Mouse (Mus musculus) CH12.LX (cell line): ENCODE data around the gene Itga9. TPM values are rescaled to one million over a fixed set of nuclear protein-coding genes. Genes with fewer than 3 reads are reported as not detected.

Experiments
- DNase-seq: peaks from one replicate; pipeline ENCODE4 v3.0.0-alpha.2; 2013; ENCODE audit errors: extremely low read depth
- H3K27ac ChIP-seq: 2 replicates; pipeline ENCODE4 v1.5.1; 2012; ENCODE audit warnings: low read depth, mild to moderate bottlenecking, control low read depth, moderate library complexity; ENCODE audit not compliant: insufficient read depth
- H3K27me3 ChIP-seq: replicated peaks from 2 replicates; pipeline ENCODE3; 2012; ENCODE audit warnings: inconsistent platforms
- H3K36me3 ChIP-seq, 2 experiments: replicated peaks in 1 of 2; 2 replicates each; pipeline versions ENCODE3 to v1.6.1; 2012; ENCODE audit warnings: inconsistent platforms in 1 of 2, low read length in 1 of 2, mild to moderate bottlenecking in 1 of 2, mixed read lengths in 1 of 2, moderate library complexity in 1 of 2; ENCODE audit not compliant: control insufficient read depth in 1 of 2, insufficient read depth in 1 of 2
- H3K4me1 ChIP-seq, 2 experiments: 2 replicates each; pipeline ENCODE4 v1.6.1; 2012; ENCODE audit warnings: inconsistent platforms in 1 of 2, moderate library complexity in 1 of 2; ENCODE audit not compliant: insufficient read depth in 2 of 2, control insufficient read depth in 1 of 2
- H3K4me2 ChIP-seq: 2 replicates; pipeline ENCODE4 v1.6.1; 2012; ENCODE audit warnings: low read depth, mild to moderate bottlenecking, control low read depth; ENCODE audit not compliant: poor library complexity, insufficient read depth, severe bottlenecking
- H3K4me3 ChIP-seq, 3 experiments: fragments of 150-350 bp in 1 of 3; sonication (generic) in 1 of 3; replicated peaks in 1 of 3; 2 replicates each; pipeline versions ENCODE3 to v1.5.1; 2011 to 2012; ENCODE audit warnings: low read depth in 2 of 3, low read length in 2 of 3, mild to moderate bottlenecking in 2 of 3, moderate library complexity in 2 of 3, control low read depth in 1 of 3, improper control_type of control experiment in 1 of 3, inconsistent platforms in 1 of 3, mixed read lengths in 1 of 3; ENCODE audit not compliant: poor library complexity in 1 of 3
- H3K79me2 ChIP-seq: replicated peaks from 2 replicates; pipeline ENCODE4 v1.6.1; 2012; ENCODE audit warnings: mild to moderate bottlenecking, moderate library complexity; ENCODE audit not compliant: control insufficient read depth, poor library complexity, insufficient read depth, severe bottlenecking; ENCODE audit errors: extremely low read depth
- H3K9ac ChIP-seq: 2 replicates; pipeline ENCODE4 v1.6.1; 2012; ENCODE audit warnings: low read depth, mild to moderate bottlenecking, control low read depth, moderate library complexity; ENCODE audit not compliant: insufficient read depth
- H3K9me3 ChIP-seq: replicated peaks from 2 replicates; pipeline ENCODE3; 2012; ENCODE audit warnings: low read length, inconsistent platforms, mixed read lengths
- CHD1 ChIP-seq: IDR thresholded peaks from 2 replicates; pipeline ENCODE4 v1.6.1; 2012; ENCODE audit warnings: low read depth, low read length, improper control_type of control experiment, inconsistent platforms
- CHD2 ChIP-seq: IDR thresholded peaks from 2 replicates; pipeline ENCODE4 v1.6.1; 2011; ENCODE audit warnings: low read length, improper control_type of control experiment
- CTCF ChIP-seq, 2 experiments: IDR thresholded peaks in 1 of 2; conservative IDR thresholded peaks in 1 of 2; 2 replicates each; pipeline ENCODE4 v1.5.1; 2011 to 2012; ENCODE audit warnings: low read depth in 2 of 2, low read length in 2 of 2, improper control_type of control experiment in 1 of 2, inconsistent platforms in 1 of 2, mild to moderate bottlenecking in 1 of 2, moderate library complexity in 1 of 2
- EP300 ChIP-seq: IDR thresholded peaks from 2 replicates; pipeline ENCODE4 v1.6.1; 2011; ENCODE audit warnings: low read length, improper control_type of control experiment
- GABPA ChIP-seq: IDR thresholded peaks from 2 replicates; pipeline ENCODE4 v1.6.1; 2012; ENCODE audit warnings: low read depth, low read length, improper control_type of control experiment, inconsistent platforms; ENCODE audit not compliant: insufficient replicate concordance
- HCFC1 ChIP-seq: IDR thresholded peaks from 2 replicates; pipeline ENCODE4 v1.6.1; 2012; ENCODE audit warnings: low read depth, mild to moderate bottlenecking, inconsistent platforms, low read length, improper control_type of control experiment
- JUN ChIP-seq: IDR thresholded peaks from 2 replicates; pipeline ENCODE4 v1.6.1; 2011; ENCODE audit warnings: low read depth, mild to moderate bottlenecking, low read length, improper control_type of control experiment, moderate library complexity; ENCODE audit not compliant: insufficient read depth
- JUND ChIP-seq: conservative IDR thresholded peaks from 2 replicates; pipeline ENCODE4 v1.6.1; 2011; ENCODE audit warnings: low read depth, low read length, improper control_type of control experiment
- MXI1 ChIP-seq: IDR thresholded peaks from 2 replicates; pipeline ENCODE4 v1.6.1; 2011; ENCODE audit warnings: mild to moderate bottlenecking, low read depth, low read length, improper control_type of control experiment
- NELFE ChIP-seq: IDR thresholded peaks from 2 replicates; pipeline ENCODE4 v1.6.1; 2011; ENCODE audit warnings: low read depth, low read length, improper control_type of control experiment
- PAX5 ChIP-seq: IDR thresholded peaks from 2 replicates; pipeline ENCODE4 v1.6.1; 2012; ENCODE audit warnings: low read length, inconsistent platforms, mixed read lengths
- POLR2A ChIP-seq: IDR thresholded peaks from 2 replicates; pipeline ENCODE4 v1.6.1; 2011; ENCODE audit warnings: low read depth, mild to moderate bottlenecking, improper control_type of control experiment, low read length
- POLR2AphosphoS2 ChIP-seq: IDR thresholded peaks from 2 replicates; pipeline ENCODE4 v1.6.1; 2011; ENCODE audit warnings: low read depth, low read length, improper control_type of control experiment
- RCOR1 ChIP-seq: conservative IDR thresholded peaks from 2 replicates; pipeline ENCODE4 v1.6.1; 2012; ENCODE audit warnings: low read depth, mild to moderate bottlenecking, inconsistent platforms, low read length, improper control_type of control experiment
- SMC3 ChIP-seq: IDR thresholded peaks from 2 replicates; pipeline ENCODE4 v1.6.1; 2011; ENCODE audit warnings: low read depth, low read length, improper control_type of control experiment
- TBP ChIP-seq: conservative IDR thresholded peaks from 2 replicates; pipeline ENCODE4 v1.6.1; 2011; ENCODE audit warnings: low read depth, low read length, improper control_type of control experiment
- TCF12 ChIP-seq: IDR thresholded peaks from 2 replicates; pipeline ENCODE4 v1.6.1; 2014; ENCODE audit warnings: low read depth, mild to moderate bottlenecking, inconsistent platforms, low read length, improper control_type of control experiment
- UBTF ChIP-seq: IDR thresholded peaks from 2 replicates; pipeline ENCODE4 v1.6.1; 2012; ENCODE audit warnings: low read depth, mild to moderate bottlenecking, inconsistent platforms, low read length, improper control_type of control experiment, moderate library complexity
- USF1 ChIP-seq: IDR thresholded peaks from 2 replicates; pipeline ENCODE4 v1.6.1; 2014; ENCODE audit warnings: low read depth, mild to moderate bottlenecking, inconsistent platforms, low read length, improper control_type of control experiment
- USF2 ChIP-seq: conservative IDR thresholded peaks from 2 replicates; pipeline ENCODE4 v1.6.1; 2011; ENCODE audit warnings: low read depth, low read length, improper control_type of control experiment
- ZC3H11A ChIP-seq: IDR thresholded peaks from 2 replicates; pipeline ENCODE4 v1.6.1; 2012; ENCODE audit warnings: low read depth, mild to moderate bottlenecking, inconsistent platforms, low read length, improper control_type of control experiment
- ZKSCAN1 ChIP-seq: IDR thresholded peaks from 2 replicates; pipeline ENCODE4 v1.6.1; 2012; ENCODE audit warnings: low read depth, inconsistent platforms, low read length, improper control_type of control experiment, borderline replicate concordance
- ZMIZ1 ChIP-seq: IDR thresholded peaks from 2 replicates; pipeline ENCODE4 v1.6.1; 2012; ENCODE audit warnings: low read depth, mild to moderate bottlenecking, inconsistent platforms, low read length, improper control_type of control experiment
- dilution Hi-C: fragments of 300-500 bp; cut with MboI; formaldehyde crosslinking; loops from 2 replicates; pipeline ENCODE4 v1.14.3; 2020; ENCODE audit warnings: low sequenced_read_pairs; ENCODE audit not compliant: extremely low pct_unique_long_range_greater_than_20kb, extremely low pct_ligation_motif_present
- in situ Hi-C: fragments of 300-500 bp; cut with MboI; formaldehyde crosslinking; loops from 3 replicates; pipeline ENCODE4 v1.14.3; 2019; ENCODE audit warnings: low sequenced_read_pairs, low pct_ligation_motif_present, low pct_unique_long_range_greater_than_20kb, mixed read lengths
- polyA plus RNA-seq: library from polyadenylated mRNA; unstranded; fragments of >175 nt; gene quantifications from 2 replicates; pipeline ENCODE4 v1.2.1, GENCODE M21; 2012; ENCODE audit warnings: low read depth; ENCODE audit not compliant: insufficient read length
- total RNA-seq, 2 experiments: library from RNA; depleted of rRNA; stranded (reverse); fragments of 300-350 nt in 1 of 2; fragments of >200 nt in 1 of 2; gene quantifications; 2 replicates each; pipeline ENCODE4 v1.2.3; 2012 to 2014

Gene Itga9
- total and polyA plus RNA-seq, 3 experiments: 0.19 TPM; not detected in 2

DNA sequence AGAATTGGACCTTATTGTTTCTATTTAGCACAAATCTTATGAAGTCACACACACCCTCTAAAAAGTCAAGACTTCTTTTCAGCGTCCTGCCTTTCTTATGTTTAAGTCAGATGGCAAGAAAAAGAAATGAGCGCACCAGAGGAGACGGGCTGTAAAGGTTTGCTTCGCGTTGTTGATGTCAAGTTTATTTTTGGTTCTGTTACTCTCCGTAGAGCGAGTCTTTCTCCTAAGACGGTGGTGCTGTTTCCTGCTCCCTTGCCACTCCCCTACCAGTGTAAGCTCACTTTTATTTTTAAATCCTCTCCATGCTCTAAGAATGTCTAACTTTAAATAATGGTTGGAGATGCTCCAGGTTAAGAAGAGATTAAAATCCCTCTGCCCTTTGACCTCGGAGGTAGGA is 118.6 kb downstream of the Itga9 start:
- Histone ChIP-seq H3K79me2 (no peaks in the 10 kb centered on the region), H3K4me2 (no peak overlapping the region), H3K36me3 (no peaks in the 10 kb centered on the region), H3K27me3 (no peaks in the 10 kb centered on the region), H3K9ac (no peak overlapping the region), H3K9me3 (peaks cover 6% of the 10 kb centered on the region), H3K27ac (no peak overlapping the region), H3K4me1 (peaks cover 0 to 49% of the 10 kb centered on the region in 2 experiments; a peak in 2 of 4 replicates), H3K4me3 (no peak overlapping the region)
- no peak for DNase-seq
- dilution Hi-C loops: no loop called here
- in situ Hi-C loops: no loop called here
- TF ChIP-seq RCOR1: no peak
- TF ChIP-seq JUN: no peak
- no peak for TF ChIP-seq TBP
- no peak for TF ChIP-seq GABPA
- TF ChIP-seq POLR2A: no peak
- no peak for TF ChIP-seq PAX5
- TF ChIP-seq CHD1: no peak
- no peak for TF ChIP-seq JUND
- TF ChIP-seq POLR2AphosphoS2: no peak

DNA sequence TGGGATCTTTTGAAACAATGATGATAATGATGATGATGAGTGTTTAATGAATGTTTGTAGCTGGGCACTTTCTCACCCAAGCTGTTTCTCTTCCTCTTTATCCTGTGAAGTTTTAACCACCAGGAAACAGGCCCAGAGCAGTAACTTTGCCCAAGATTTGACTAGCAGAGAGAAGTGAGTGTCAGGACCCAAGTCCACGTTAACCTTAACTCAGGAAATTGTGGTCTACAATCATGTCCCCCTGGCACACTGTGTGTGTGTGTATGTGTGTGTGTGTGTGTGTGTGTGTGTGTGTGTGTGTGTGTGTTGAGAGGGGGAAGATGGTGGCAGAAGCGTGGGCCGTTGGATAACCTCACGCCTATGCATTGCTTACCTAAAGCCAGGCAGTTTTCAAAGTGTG is 120.1 kb downstream of the Itga9 start:
- H3K27me3 ChIP-seq: no peaks in the 10 kb centered on the region
- peaks cover 6% of the 10 kb centered on the region for H3K9me3 ChIP-seq
- dilution Hi-C loops (no loop called here), in situ Hi-C loops (no loop called here)
- H3K4me1 ChIP-seq: peaks cover 0 to 59% of the 10 kb centered on the region in 2 experiments; a peak in 2 of 4 replicates
- no peak for TF ChIP-seq USF2
- TF ChIP-seq ZMIZ1: no peak
- no peak for TF ChIP-seq USF1
- no peak for TF ChIP-seq POLR2A
- no peak for TF ChIP-seq CHD2
- TF ChIP-seq GABPA: no peak
- no peak for TF ChIP-seq TCF12
- no peak for TF ChIP-seq ZC3H11A
- no peak for TF ChIP-seq MXI1
- TF ChIP-seq RCOR1: no peak
- no peak for TF ChIP-seq NELFE
- TF ChIP-seq TBP: no peak
- TF ChIP-seq CTCF (conservative IDR thresholded peaks at IDR 0.05 in 1 of 2, IDR thresholded peaks at IDR 0.05 in 1 of 2; ENCODE audit: low read depth in 2 of 2, low read length in 2 of 2): no peak
- TF ChIP-seq PAX5: no peak
- no peak for TF ChIP-seq UBTF
- no peak for TF ChIP-seq SMC3
- no peak for TF ChIP-seq HCFC1
- TF ChIP-seq EP300: no peak
- no peak for TF ChIP-seq ZKSCAN1
- no peak overlapping the region for H3K4me3 ChIP-seq
- H3K79me2 ChIP-seq: no peaks in the 10 kb centered on the region
- no peaks in the 10 kb centered on the region for H3K36me3 ChIP-seq
- no peak overlapping the region for H3K27ac ChIP-seq
- H3K9ac ChIP-seq: no peak overlapping the region
- peak; percentile 23 for DNase-seq
- H3K4me2 ChIP-seq: no peak overlapping the region
